Mouse (Mus musculus): ENCODE data around the gene Ackr2. TPM values are rescaled to one million over a fixed set of nuclear protein-coding genes. Genes with fewer than 3 reads are reported as not detected.
A peak's percentile ranks its signal among the peaks of the same experiment; 100 is the strongest.

The Ackr2 gene
- polyA plus RNA-seq (2012; rRNA removed), result 43.2 and 46.8 TPM in 2 replicates

DNA sequence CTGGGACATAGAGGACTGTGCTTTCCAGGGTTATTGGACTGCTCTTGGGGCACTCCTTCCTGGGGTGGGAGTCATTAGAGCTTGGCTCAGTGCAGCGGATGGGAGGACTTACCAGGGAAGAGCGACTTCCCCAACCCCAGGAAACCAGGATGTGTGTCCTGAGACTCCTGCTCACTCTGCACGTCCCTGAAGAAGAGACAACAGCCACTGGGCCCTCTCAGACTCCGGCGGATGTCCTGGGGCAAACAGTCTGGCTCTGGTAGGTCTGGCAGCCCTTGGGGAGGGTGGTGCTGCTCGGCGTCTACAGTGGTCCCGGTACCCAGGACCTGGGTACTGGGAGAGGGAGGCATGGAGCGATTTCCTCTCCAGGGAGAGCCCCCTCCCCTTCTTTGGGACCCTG, at the start of gene Ackr2:
TSS of gene Ackr2 (plus strand) at position 111 of the 400 bp plus-strand sequence.
- DNase-seq, result peak; percentile 39

DNA sequence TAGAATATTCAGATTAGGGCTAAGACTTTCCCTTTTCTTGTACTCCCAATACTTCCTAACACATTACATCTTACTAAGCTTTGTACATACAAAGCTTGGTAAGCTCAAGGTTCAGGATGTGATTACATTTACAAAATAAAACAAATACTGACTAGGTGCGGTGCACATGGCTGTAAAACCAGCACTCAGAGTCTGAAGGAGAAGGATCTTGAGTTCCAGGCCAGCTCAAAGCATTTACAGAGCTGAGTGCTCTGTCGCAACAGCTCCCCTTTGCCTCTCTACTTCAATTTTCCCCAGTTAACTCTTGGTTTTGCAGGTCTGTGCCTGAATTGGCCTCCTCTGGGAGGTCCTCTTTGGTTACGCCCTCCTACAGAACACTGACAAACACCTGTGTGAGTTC, 43.9 kb upstream of the Ackr2 start:
- no peak for DNase-seq
- Histone ChIP-seq H3K4me1 (ENCODE audit: control insufficient read depth, insufficient read depth, low read length) (peaks cover 2% of the 10 kb centered on the region; the same call in 1 of the 2 replicates), H3K4me3 (replicated peaks; ENCODE audit: extremely low read depth, low read depth, low read length) (no peak overlapping the region)
- WGBS, result 66% methylated on average over 3 of the region's 3 CpGs
- TF ChIP-seq CTCF (IDR thresholded peaks at IDR 0.05; ENCODE audit: insufficient read depth, low read length) (no peak), POLR2A (IDR thresholded peaks at IDR 0.05; ENCODE audit: borderline replicate concordance, extremely low read depth, low read depth, low read length) (no peak)

More for the DNA sequence above, at the start of gene Ackr2:
- TF ChIP-seq POLR2A (IDR thresholded peaks at IDR 0.05; ENCODE audit: borderline replicate concordance, extremely low read depth, low read depth, low read length) (peak; percentile 80), CTCF (IDR thresholded peaks at IDR 0.05; ENCODE audit: insufficient read depth, low read length) (no peak)
- WGBS, result 70% methylated on average over 9 of the region's 9 CpGs
- Histone ChIP-seq H3K4me1 (ENCODE audit: control insufficient read depth, insufficient read depth, low read length) (peaks cover 12% of the 10 kb centered on the region), H3K4me3 (replicated peaks; ENCODE audit: extremely low read depth, low read depth, low read length) (peak within 1 kb of the TSS; percentile 61)

GRCm38 (mm10) chr9:121856649-121857416, 41.3 kb upstream of the Ackr2 start:
- Histone ChIP-seq H3K4me3 (replicated peaks; ENCODE audit: extremely low read depth, low read depth, low read length) (peak overlapping the region; percentile 93), H3K4me1 (ENCODE audit: control insufficient read depth, insufficient read depth, low read length) (peaks cover 2% of the 10 kb centered on the region; the same call in 1 of the 2 replicates)
- DNase-seq, result no peak
- under 1% methylated on average over 39 of the region's 39 CpGs for WGBS
- TF ChIP-seq CTCF (IDR thresholded peaks at IDR 0.05; ENCODE audit: insufficient read depth, low read length) (no peak), POLR2A (IDR thresholded peaks at IDR 0.05; ENCODE audit: borderline replicate concordance, extremely low read depth, low read depth, low read length) (peak; percentile 42; the same call in 1 of the 2 replicates)

- 2% methylated on average over 70 of the region's 70 CpGs for WGBS
- TF ChIP-seq POLR2A (IDR thresholded peaks at IDR 0.05; ENCODE audit: borderline replicate concordance, extremely low read depth, low read depth, low read length), result peak; percentile 90
- TF ChIP-seq CTCF (IDR thresholded peaks at IDR 0.05; ENCODE audit: insufficient read depth, low read length), result no peak
- H3K4me1 ChIP-seq (ENCODE audit: control insufficient read depth, insufficient read depth, low read length), result peaks cover 2% of the 10 kb centered on the region; the same call in 1 of the 2 replicates
Measured at GRCm38 (mm10) chr9:121857474-121858152, 40.5 kb upstream of the Ackr2 start.

GRCm38 (mm10) chr9:121858153-121858488, 40.0 kb upstream of the Ackr2 start, which contains the start of gene Higd1a:
Higd1a (minus strand) TSS chr9:121858362.
- WGBS, result 5% methylated on average over 6 of the region's 6 CpGs
- Histone ChIP-seq H3K4me3 (replicated peaks; ENCODE audit: extremely low read depth, low read depth, low read length) (peak within 1 kb of the TSS; percentile 93), H3K4me1 (ENCODE audit: control insufficient read depth, insufficient read depth, low read length) (peaks cover 2% of the 10 kb centered on the region; the same call in 1 of the 2 replicates)
- TF ChIP-seq CTCF (IDR thresholded peaks at IDR 0.05; ENCODE audit: insufficient read depth, low read length) (no peak), POLR2A (IDR thresholded peaks at IDR 0.05; ENCODE audit: borderline replicate concordance, extremely low read depth, low read depth, low read length) (no peak)
- DNase-seq, result no peak

More at GRCm38 (mm10) chr9:121857474-121858152, 40.5 kb upstream of the Ackr2 start:
- peak; percentile 98 for DNase-seq
- peak overlapping the region; percentile 93 for H3K4me3 ChIP-seq (replicated peaks; ENCODE audit: extremely low read depth, low read depth, low read length)

DNA sequence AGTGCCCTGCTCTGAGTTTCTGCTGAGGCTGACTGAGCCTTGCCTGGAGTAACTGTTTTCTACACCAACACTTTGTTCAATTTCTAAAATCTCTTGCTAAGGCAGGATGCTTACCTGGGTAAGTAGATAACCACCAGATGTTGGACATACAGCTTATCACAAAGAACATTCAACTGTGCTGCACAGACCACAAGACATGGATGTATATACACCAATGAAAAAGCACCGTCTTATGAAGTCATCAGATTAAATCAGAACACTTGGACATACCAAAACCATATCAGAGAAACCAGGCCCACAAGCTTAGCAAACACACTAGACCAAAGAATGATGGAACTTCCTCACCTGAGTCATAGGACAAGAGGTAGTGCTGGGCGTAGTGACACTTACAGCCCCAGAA, 38.8 kb upstream of the Ackr2 start:
- TF ChIP-seq CTCF (IDR thresholded peaks at IDR 0.05; ENCODE audit: insufficient read depth, low read length), result no peak
- WGBS, result 91% methylated on average over 2 of the region's 2 CpGs
- Histone ChIP-seq H3K4me3 (replicated peaks; ENCODE audit: extremely low read depth, low read depth, low read length) (no peak overlapping the region), H3K4me1 (ENCODE audit: control insufficient read depth, insufficient read depth, low read length) (peaks cover 2% of the 10 kb centered on the region; the same call in 1 of the 2 replicates)
- DNase-seq, result no peak

GRCm38 (mm10) chr9:121860921-121861320, 37.2 kb upstream of the Ackr2 start:
- WGBS, result 84% methylated on average over 2 of the region's 2 CpGs
- TF ChIP-seq POLR2A (IDR thresholded peaks at IDR 0.05; ENCODE audit: borderline replicate concordance, extremely low read depth, low read depth, low read length) (no peak), CTCF (IDR thresholded peaks at IDR 0.05; ENCODE audit: insufficient read depth, low read length) (no peak)
- no peaks in the 10 kb centered on the region for H3K4me1 ChIP-seq (ENCODE audit: control insufficient read depth, insufficient read depth, low read length)
- H3K4me3 ChIP-seq (replicated peaks; ENCODE audit: extremely low read depth, low read depth, low read length), result no peak overlapping the region
- no peak for DNase-seq

DNA sequence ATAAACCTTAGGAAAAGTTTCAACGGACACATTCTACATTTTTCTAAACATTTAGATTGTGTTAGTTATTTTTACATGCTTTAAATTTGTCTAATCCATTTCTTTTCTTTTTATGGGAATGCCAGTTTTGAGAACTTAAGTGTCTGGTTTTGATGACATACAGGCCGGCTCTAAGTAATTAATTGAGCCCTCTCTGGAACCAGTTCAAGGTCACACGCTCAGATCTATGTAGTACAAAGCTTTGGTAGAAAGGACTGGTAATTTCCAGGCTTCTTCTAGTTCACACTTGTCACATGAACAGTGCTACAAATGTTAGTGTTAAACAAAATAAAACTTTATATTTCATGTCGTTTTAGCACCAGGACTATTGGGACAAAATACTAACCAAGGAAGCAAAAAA, 33.3 kb upstream of the Ackr2 start:
- Histone ChIP-seq H3K4me1 (ENCODE audit: control insufficient read depth, insufficient read depth, low read length) (peaks cover 3% of the 10 kb centered on the region; the same call in 1 of the 2 replicates), H3K4me3 (replicated peaks; ENCODE audit: extremely low read depth, low read depth, low read length) (no peak overlapping the region)
- WGBS, result 54% methylated on average over 4 of the region's 4 CpGs
- no peak for DNase-seq
- TF ChIP-seq CTCF (IDR thresholded peaks at IDR 0.05; ENCODE audit: insufficient read depth, low read length) (no peak), POLR2A (IDR thresholded peaks at IDR 0.05; ENCODE audit: borderline replicate concordance, extremely low read depth, low read depth, low read length) (no peak)

DNA sequence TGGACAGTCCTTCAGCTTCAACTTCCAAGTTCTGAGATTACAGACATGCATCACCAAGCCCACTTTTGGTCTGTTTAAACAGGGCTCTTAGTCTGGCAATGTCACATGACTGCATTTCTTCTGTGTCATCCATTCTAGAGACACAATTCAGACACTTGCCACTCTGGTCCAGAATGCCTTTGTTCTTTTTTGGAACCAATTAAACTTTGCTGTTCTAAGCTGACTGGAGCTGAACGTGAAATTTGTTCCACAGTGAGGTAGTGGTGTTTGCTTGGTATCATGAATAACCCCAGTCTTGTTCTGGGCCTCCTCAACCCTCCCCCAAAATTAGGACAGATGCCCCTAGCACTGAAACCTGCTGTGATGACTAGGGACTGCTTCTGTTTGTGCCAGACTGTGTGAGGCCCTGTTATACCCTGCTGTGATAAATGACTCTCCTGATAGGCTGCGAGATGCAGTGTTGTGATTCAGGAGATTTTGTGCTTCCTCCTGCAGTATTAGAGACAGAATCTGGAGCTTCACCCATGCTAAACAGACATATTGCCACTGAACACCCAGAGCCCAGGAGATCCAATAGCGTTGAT, 32.6 kb upstream of the Ackr2 start:
- H3K4me3 ChIP-seq (replicated peaks; ENCODE audit: extremely low read depth, low read depth, low read length), result no peak overlapping the region
- WGBS, result 40% methylated on average over 3 of the region's 3 CpGs
- TF ChIP-seq POLR2A (IDR thresholded peaks at IDR 0.05; ENCODE audit: borderline replicate concordance, extremely low read depth, low read depth, low read length) (no peak), CTCF (IDR thresholded peaks at IDR 0.05; ENCODE audit: insufficient read depth, low read length) (no peak)
- peaks cover 3% of the 10 kb centered on the region; the same call in 1 of the 2 replicates for H3K4me1 ChIP-seq (ENCODE audit: control insufficient read depth, insufficient read depth, low read length)
- DNase-seq, result no peak

Data from lung, adult 2 months (tissue).